Mouse (Mus musculus) heart, postnatal 0 days (tissue): Measurements from ENCODE around the gene Bcr. TPM values are rescaled to one million over a fixed set of nuclear protein-coding genes. Genes with fewer than 3 reads are reported as not detected.

Source experiments
- ATAC-seq: fragments of 200-750 bp; cut with Nextera tagmentation; 2 replicates; pipeline ENCODE4 v1.8.0; 2017; ENCODE audit warnings: low read depth, moderate number of reproducible peaks, moderate library complexity; ENCODE audit not compliant: insufficient read depth
- DNase-seq: peaks from one replicate; pipeline ENCODE4 v3.0.0-alpha.2; 2016; ENCODE audit warnings: low spot score
- H3K27ac ChIP-seq: fragments of 300-500 bp; sonication (generic); 2 replicates; pipeline ENCODE4 v1.5.1; 2014; ENCODE audit warnings: low read depth, mild to moderate bottlenecking
- H3K27me3 ChIP-seq: fragments of 300-500 bp; sonication (generic); 2 replicates; pipeline ENCODE4 v1.6.1; 2014; ENCODE audit warnings: low read length, mixed read lengths; ENCODE audit not compliant: control insufficient read depth, insufficient read depth
- H3K36me3 ChIP-seq: fragments of 300-500 bp; sonication (generic); replicated peaks from 2 replicates; pipeline ENCODE4 v1.6.1; 2014; ENCODE audit warnings: low read length, mixed read lengths; ENCODE audit not compliant: control insufficient read depth, insufficient read depth
- H3K4me1 ChIP-seq: fragments of 300-500 bp; sonication (generic); 2 replicates; pipeline ENCODE4 v1.6.1; 2014; ENCODE audit warnings: antibody characterized with exemption; ENCODE audit not compliant: control insufficient read depth, insufficient read depth
- H3K4me2 ChIP-seq: fragments of 300-500 bp; sonication (generic); 2 replicates; pipeline ENCODE4 v1.6.1; 2014; ENCODE audit warnings: low read depth, mild to moderate bottlenecking, low read length, moderate library complexity
- H3K4me3 ChIP-seq: fragments of 300-500 bp; sonication (generic); 2 replicates; pipeline ENCODE4 v1.5.1; 2014; ENCODE audit warnings: low read depth, low read length
- H3K9ac ChIP-seq: fragments of 300-500 bp; sonication (generic); replicated peaks from 2 replicates; pipeline ENCODE4 v1.6.1; 2014; ENCODE audit warnings: low read depth, low read length, mixed read lengths
- H3K9me3 ChIP-seq: fragments of 300-500 bp; sonication (generic); replicated peaks from 2 replicates; pipeline ENCODE4 v1.6.1; 2016; ENCODE audit warnings: low read length; ENCODE audit not compliant: control insufficient read depth
- CTCF ChIP-seq: IDR thresholded peaks from 2 replicates; pipeline ENCODE4 v1.5.1; 2016; ENCODE audit warnings: antibody characterized with exemption, control low read depth, low read depth
- EP300 ChIP-seq: IDR thresholded peaks from 2 replicates; pipeline ENCODE4 v1.6.1; 2016; ENCODE audit warnings: antibody characterized with exemption, low read depth
- WGBS: fragments of 180-500 bp; shearing (Covaris S2); extraction: QIAGEN DNeasy Blood & Tissue Kit; methylation state at CpG from one replicate; pipeline ENCODE4 v1.1.7; 2014; 5-methylcytosine and 5-hydroxymethylcytosine counted together
- polyA plus RNA-seq: library from polyadenylated mRNA; unstranded; fragments of >200 nt; fragmentation: Nextera tagmentation; extraction: Ambion mirVana; gene quantifications from 2 replicates; pipeline ENCODE4 v1.2.1, GENCODE M21; 2015
- total RNA-seq: library from RNA; depleted of rRNA; stranded (reverse); fragments of >200 nt; gene quantifications from 2 replicates; pipeline ENCODE4 v1.2.3, GENCODE M21; 2014; ENCODE audit warnings: low replicate concordance

Bcr gene
- total and polyA plus RNA-seq, 2 experiments from 2014 or later, result 9.3 to 12.1 TPM

- ATAC-seq, result no peak
- H3K9me3 ChIP-seq, result no peaks in the 10 kb centered on the region
- TF ChIP-seq CTCF (no peak), EP300 (no peak)
- peaks cover 28% of the 10 kb centered on the region for H3K4me1 ChIP-seq
- DNase-seq, result no peak
- H3K4me2 ChIP-seq, result no peak overlapping the region
- no peak overlapping the region for H3K27ac ChIP-seq
- H3K27me3 ChIP-seq, result peaks cover 49% of the 10 kb centered on the region
- no peaks in the 10 kb centered on the region for H3K36me3 ChIP-seq
- H3K4me3 ChIP-seq, result no peak overlapping the region
- no peak overlapping the region for H3K9ac ChIP-seq
- 74% methylated on average over 8 of the region's 8 CpGs for WGBS
Observed at GRCm38 (mm10) chr10:75058336-75058735, 2.1 kb upstream of the Bcr start.

- Histone ChIP-seq H3K36me3 (no peaks in the 10 kb centered on the region), H3K27me3 (peaks cover 48% of the 10 kb centered on the region), H3K4me3 (no peak overlapping the region), H3K9me3 (no peaks in the 10 kb centered on the region), H3K27ac (no peak overlapping the region), H3K4me1 (peaks cover 30% of the 10 kb centered on the region), H3K4me2 (no peak overlapping the region), H3K9ac (no peak overlapping the region)
- 54% methylated on average over 9 of the region's 9 CpGs for WGBS
- no peak for TF ChIP-seq CTCF
- TF ChIP-seq EP300, result no peak
- ATAC-seq (no peak), DNase-seq (no peak)
Observed at GRCm38 (mm10) chr10:75058761-75059395, 1.5 kb upstream of the Bcr start.

- Histone ChIP-seq H3K27ac (no peak overlapping the region), H3K36me3 (no peaks in the 10 kb centered on the region), H3K9me3 (no peaks in the 10 kb centered on the region), H3K9ac (no peak overlapping the region), H3K4me2 (peak overlapping the region; percentile 97), H3K27me3 (peaks cover 48% of the 10 kb centered on the region), H3K4me1 (peaks cover 27% of the 10 kb centered on the region), H3K4me3 (peak overlapping the region; percentile 87; the same call in 1 of the 2 replicates)
- peak; percentile 54 for ATAC-seq
- peak; percentile 55 for DNase-seq
- TF ChIP-seq CTCF, result peak; percentile 75
- no peak for TF ChIP-seq EP300
- 2% methylated on average over 11 of the region's 11 CpGs for WGBS
Observed at GRCm38 (mm10) chr10:75059396-75059795, 996 bp upstream of the Bcr start.

DNA sequence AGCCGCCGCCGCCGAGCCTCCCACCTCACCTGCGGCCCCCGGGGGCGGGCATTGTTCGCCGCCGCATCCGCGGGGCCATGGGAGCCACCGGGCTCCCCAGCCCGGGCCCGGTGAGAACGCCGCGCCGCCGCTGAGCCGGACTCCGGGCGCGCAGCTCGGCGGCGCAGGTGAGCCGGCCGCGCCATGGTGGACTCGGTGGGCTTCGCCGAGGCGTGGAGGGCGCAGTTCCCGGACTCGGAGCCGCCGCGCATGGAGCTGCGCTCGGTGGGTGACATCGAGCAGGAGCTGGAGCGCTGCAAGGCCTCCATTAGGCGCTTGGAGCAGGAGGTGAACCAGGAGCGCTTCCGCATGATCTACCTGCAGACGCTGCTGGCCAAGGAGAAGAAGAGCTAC, 447 bp downstream of the Bcr start:
- TF ChIP-seq EP300, result no peak
- no peak for TF ChIP-seq CTCF
- peak overlapping the region; percentile 65 for H3K9ac ChIP-seq

DNA sequence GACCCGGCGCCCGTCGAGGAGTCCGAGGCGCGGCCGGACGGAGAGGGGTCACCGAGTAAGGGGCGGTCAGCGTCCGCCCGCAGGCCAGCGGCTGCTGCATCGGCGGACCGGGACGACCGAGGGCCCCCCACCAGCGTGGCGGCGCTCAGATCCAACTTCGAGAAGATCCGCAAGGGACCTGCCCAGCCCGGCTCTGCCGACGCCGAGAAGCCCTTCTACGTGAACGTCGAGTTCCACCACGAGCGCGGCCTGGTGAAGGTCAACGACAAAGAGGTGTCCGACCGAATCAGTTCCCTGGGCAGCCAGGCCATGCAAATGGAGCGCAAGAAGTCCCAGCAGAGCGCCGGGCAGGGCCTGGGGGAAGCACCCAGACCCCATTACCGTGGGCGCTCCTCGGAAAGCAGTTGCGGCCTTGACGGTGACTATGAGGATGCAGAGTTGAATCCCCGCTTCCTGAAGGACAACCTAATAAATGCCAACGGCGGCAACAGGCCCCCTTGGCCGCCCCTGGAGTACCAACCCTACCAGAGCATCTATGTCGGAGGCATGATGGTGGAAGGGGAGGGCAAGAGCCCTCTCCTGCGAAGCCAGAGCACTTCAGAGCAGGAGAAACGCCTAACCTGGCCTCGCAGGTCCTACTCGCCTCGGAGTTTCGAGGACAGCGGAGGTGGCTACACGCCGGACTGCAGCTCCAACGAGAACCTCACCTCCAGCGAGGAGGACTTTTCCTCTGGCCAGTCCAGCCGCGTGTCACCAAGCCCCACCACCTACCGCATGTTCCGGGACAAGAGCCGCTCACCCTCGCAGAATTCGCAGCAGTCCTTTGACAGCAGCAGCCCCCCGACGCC, 1.2 kb downstream of the Bcr start:
- H3K27ac ChIP-seq, result no peak overlapping the region
- H3K36me3 ChIP-seq, result no peaks in the 10 kb centered on the region
- TF ChIP-seq CTCF (no peak), EP300 (no peak)
- WGBS, result 5% methylated on average over 58 of the region's 71 CpGs
- no peaks in the 10 kb centered on the region for H3K9me3 ChIP-seq
- peak overlapping the region; percentile 87 for H3K4me3 ChIP-seq
- H3K4me1 ChIP-seq, result peaks cover 27% of the 10 kb centered on the region
- H3K4me2 ChIP-seq, result peak overlapping the region; percentile 97
- peak overlapping the region; percentile 65 for H3K9ac ChIP-seq
- no peak for DNase-seq
- peaks cover 40% of the 10 kb centered on the region for H3K27me3 ChIP-seq
- no peak for ATAC-seq

More for the DNA sequence above, 447 bp downstream of the Bcr start:
- peak overlapping the region; percentile 87 for H3K4me3 ChIP-seq
- no peaks in the 10 kb centered on the region for H3K36me3 ChIP-seq
- under 1% methylated on average over 19 of the region's 48 CpGs for WGBS
- ATAC-seq (peak; percentile 24), DNase-seq (no peak)
- H3K27ac ChIP-seq, result no peak overlapping the region
- H3K4me2 ChIP-seq, result peak overlapping the region; percentile 97
- H3K9me3 ChIP-seq, result no peaks in the 10 kb centered on the region
- peaks cover 27% of the 10 kb centered on the region for H3K4me1 ChIP-seq
- peaks cover 45% of the 10 kb centered on the region for H3K27me3 ChIP-seq
